Mouse (Mus musculus) induced T-regulatory cell, adult 2 months (primary cell): Measurements from ENCODE around the gene Rdh5.

ENCODE experiments used
- DNase-seq: peaks from one replicate; pipeline ENCODE4 v3.0.0-alpha.2; 2012; ENCODE audit warnings: low read depth

The Rdh5 gene

DNA sequence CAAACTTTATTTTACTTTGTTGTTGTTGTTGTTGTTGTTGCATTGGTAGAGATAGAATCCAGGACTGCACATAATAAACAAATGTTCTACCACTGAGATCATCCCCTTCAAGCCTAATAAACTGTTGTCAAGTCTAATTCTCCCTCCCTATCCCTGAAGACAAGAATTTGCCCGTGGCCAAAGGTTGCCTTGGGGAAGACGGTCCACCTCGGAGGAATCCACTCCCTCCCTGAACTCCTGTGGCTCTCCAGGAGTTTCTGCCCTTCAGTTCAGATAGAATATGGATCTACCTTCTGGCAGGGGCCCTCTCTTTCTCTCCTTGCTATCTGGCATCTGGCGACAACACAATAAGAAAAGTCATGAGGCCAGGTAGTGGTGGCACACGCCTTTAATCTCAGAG, 17.9 kb downstream of the Rdh5 start:
- DNase-seq, result no peak

DNA sequence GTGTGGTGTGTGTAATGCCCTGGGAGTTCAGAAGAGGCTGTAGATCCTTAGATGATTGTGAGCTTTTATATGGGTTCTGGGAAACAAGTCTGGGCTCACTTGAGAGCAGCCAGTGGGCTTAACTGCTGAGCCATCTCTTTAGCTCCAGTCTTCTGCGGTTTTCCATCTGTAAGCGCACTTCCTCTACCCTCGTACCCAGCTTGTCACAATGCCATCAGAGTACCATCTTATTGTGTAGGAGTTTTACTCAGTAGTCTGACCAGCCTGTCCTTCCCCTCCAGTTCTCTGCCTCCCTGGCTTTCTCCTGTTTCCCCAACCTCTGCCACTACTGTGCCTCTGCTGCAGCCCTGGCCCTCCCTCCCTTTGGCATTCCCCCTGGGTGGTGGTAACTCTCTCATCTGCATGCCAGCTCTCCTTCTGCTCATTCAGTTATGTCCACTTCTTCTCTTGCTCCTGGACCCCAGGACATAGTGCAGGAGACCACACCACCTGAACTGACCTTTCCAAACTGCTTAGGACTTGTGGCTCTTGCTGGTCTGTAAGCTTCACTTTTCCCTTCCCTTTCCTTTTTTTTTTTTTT, 20.2 kb downstream of the Rdh5 start:
- DNase-seq, result peak; percentile 58

- DNase-seq, result no peak
Observed at GRCm38 (mm10) chr10:128901409-128901808, 21.3 kb downstream of the Rdh5 start.

DNA sequence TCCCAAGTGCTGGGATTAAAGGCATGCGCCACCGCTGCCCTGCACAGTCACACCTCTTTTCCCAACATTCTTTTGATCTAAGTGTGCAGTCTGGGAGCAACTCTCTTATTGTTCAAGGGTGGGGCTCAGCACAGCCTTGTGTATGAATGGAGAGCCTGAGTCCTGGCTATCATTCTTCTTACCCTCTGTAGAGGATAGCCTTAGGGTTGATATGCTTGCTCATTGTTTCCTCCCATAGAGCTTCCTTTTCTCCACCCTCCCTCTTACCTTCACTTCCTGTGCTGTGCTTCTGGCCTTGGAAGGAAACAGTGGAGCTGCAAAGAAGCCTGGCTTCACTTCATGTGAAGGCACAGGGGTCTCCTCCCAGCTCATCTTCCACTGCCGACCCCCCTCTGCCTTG, 22.0 kb downstream of the Rdh5 start, which contains the start of gene Cd63:
Gene Cd63 (plus strand): TSS at position 292 of the 400 bp plus-strand sequence.
- DNase-seq, result no peak

DNA sequence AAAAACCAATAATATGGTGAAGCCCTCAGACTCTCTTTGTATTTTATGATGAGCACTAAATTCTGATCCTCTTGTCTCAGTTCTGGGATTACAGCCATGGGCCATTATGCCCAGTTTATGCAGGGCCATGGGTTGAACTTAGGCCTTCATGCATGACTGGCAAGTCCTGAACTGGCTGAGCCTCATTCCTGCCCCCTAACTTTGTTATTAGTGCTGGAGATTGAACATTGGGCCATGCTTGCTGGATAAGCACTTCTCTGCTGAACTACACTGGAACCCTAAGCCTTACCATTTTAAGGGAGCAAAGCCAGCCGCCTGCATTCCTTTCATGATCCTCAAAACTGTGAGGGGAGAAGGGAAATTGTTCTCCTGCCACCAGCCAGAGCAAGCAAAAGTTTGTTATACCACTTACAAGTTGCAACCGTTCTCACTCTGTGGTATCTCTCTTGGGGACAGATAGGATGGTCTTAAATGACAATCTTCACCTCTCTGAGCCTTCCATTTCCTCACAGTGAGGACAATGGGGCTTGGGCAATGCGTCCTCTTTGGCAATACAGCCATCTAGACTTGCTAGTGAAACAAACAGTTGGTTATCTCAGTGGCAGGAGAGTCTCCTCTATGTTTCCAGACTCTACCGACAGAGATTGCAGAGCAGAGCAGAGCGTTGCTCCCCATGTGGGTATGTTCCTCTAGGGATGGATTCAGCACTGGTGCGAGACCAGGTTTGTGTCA, 22.8 kb downstream of the Rdh5 start:
- no peak for DNase-seq

DNA sequence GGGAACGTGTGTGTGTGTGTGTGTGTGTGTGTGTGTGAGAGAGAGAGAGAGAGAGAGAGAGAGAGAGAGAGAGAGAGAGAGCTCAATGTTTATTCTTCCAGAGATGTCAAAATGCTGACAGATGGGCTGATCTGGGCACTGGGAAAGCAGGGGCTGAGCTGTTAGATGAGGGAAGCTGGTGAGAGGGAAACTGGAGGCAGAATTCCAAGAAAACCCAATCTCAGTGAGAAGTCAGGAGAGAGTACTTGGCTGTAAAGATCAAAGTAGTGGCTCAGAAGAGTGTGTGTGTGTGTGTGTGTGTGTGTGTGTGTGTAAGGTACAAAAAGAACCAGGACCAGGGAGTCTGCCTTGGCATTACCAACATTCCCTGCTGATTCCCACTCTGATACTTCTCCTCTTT, 25.2 kb downstream of the Rdh5 start:
- no peak for DNase-seq

DNA sequence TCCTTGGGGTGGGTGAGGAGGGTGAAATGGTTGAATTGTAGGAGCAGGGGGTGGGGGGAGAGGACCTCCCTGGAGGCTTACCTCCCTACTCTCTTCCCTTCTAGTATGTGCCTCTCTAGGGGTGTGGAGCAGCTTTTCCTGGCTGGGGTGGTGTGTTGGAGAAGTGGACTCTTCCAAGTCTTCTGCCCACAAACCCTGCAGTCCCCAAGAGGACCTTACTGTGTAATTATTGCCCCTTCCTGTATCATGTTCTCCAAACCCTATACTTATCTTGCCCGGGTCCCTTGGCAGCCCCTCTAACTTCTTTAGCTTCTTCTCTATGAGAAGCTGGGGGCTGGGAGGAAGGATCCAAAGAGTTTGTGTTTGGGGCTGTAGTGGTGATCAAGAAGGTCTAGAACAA, 25.9 kb downstream of the Rdh5 start:
- DNase-seq, result no peak

DNA sequence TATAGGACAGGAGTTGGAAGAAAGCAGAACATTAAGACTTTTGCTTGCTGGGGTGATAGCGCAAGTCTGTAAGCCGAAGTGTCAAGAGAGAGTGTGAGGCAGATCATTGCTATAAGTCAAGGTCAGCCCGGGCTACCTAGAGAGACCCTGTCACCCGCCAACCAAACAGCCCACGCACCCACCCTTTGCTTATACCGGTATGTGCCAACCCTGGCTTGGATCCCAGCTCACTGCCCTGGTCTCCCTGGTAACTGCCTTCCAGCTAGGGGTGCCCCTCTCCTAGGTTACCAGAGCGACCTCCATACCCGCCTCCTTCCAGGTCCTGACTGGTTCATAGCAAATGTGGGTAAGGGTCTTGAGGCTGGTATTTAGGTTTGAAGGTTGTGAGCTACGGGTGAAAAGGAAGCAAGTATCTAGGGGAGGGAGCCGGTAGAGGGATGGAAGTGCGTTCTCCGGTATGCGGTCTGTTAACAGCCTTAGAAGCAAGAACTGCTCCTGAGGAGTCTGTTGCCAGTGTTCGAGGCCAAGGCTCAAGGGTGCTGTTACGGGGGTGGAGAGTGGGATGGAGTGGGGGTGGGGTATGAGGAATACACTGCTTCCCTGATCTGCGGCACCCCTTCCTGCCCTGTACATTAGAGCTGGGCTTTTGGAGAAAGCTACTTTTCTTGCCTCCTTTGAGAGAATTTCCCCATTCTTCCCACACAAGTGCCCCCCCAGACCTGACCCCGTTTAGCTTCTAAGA, 26.6 kb downstream of the Rdh5 start:
- DNase-seq, result peak; percentile 29

- peak; percentile 95 for DNase-seq
Observed at GRCm38 (mm10) chr10:128895437-128895836, 27.3 kb downstream of the Rdh5 start.

- peak; percentile 60 for DNase-seq
Observed at GRCm38 (mm10) chr10:128892246-128892645, 30.4 kb downstream of the Rdh5 start.

DNA sequence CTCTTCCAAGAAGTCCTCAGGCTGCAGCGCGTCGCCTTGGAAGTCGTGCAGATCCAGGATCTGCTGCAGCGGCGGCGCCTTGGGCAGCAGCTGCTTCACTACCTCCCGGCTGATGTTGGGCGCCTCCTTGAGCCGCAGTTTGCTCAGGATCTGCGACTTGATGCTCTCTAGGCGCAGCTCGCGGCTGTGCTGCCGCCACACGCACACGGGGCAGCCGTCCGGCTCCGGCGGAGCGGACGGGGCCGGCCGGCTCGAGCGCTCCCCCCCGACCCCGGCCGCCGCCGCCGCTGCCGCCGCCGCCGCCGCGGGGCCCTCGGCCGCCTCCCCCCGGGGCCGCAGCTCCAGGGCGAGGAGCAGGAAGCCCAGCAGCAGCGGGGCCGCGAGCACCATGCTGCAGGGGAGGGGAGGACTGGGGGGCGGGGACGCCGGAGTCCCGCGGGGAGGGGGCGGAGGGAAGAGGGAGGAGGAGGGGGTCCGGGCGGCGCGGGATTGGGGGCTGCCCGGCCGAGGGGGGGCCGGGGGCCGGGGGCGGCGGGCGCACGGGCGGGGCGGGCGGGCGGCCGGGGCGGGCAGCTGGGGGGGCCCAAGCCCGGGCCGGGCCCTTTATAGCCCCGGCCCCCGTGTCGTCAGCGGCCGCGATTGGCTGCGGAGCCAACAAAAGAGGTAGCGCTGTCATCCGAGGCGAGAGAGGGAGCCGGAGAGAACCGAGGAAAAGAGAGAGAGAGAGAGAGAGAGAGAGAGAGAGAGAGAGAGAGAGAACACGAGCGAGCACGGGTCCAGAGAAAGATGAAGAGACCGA, 31.2 kb downstream of the Rdh5 start, which contains the start of gene Gdf11:
Gene Gdf11 (minus strand): TSS at position 423 of the 799 bp plus-strand sequence.
- peak; percentile 77 for DNase-seq

- DNase-seq, result peak; percentile 64
Observed at GRCm38 (mm10) chr10:128890383-128891295, 32.0 kb downstream of the Rdh5 start.

DNA sequence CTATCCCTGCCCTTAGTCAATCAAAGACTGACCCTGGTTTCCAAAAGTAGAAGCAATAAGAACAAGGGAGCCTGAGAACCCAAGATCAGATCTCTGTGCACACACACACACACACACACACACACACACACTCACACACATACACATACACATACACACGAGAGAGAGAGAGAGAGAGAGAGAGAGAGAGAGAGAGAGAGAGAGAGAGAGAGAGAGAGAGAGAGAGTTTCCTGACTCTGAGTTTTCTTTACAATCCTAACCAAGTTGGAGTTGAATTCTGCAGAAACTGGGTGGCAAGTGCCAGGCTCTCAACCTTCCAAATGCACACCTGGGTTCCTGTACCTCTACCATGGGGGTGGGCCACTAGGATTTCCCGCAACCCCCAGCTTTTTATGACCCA, 32.8 kb downstream of the Rdh5 start:
- no peak for DNase-seq

- peak; percentile 22 for DNase-seq
Observed at GRCm38 (mm10) chr10:128888941-128889827, 33.5 kb downstream of the Rdh5 start.

DNA sequence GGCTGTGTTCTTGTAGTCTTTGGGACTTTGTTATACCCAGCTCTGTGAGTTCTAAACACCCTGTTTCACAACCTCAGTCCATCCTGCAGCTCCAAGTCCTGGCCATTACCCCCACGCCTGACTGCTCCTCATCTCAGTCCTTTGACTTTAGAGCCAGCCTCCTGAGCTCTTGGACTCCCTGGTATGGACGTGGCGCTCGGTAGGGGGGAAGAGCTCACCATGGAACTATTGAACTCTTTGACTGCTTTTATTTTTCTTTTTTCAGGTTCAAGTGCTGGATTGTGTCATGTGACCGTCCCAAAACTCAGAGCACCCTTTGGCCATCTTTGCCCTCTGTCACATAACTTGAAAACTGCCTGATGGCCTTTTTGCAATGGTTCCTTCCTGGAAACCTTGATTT, 40.6 kb downstream of the Rdh5 start:
- DNase-seq, result no peak

DNA sequence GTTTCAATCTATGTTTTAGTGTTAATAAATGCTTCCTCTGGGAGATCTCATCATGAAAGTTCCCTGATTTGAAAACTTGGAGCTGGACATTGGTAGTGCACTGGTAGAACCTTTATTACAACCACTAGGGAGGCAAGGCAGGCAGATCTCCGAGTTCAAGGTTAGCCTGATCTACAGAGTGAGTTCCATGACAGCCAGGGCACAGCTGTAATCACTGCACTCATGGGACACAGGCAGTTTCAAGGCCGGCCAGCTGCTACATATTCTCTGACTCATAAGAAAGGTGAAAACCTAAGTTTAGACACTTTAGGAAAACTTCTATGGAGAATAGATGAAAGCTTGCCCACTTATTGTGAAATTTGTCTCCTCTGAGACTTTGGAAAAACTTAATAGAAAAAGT, 43.9 kb downstream of the Rdh5 start:
- DNase-seq, result no peak

- DNase-seq, result no peak
Observed at GRCm38 (mm10) chr10:128878291-128878690, 44.4 kb downstream of the Rdh5 start.

DNA sequence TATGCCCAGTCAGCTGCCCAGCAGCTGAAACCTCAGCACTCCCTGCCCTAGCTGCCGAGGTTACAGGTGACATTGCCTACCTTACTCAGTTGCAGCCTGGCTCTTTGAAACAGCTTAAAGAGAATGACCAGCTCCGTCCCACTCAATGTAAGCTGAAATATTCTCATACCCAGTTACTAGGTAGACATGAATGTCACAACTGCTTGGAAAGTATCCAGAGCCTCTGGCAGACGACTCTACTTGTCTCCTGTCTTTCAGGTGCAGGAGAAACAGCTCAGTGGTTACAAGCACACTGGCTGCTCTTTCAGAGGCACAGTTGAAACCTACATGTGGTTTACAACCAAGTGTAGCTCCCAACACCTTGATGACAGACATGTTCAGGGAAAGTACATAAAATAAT, 52.3 kb downstream of the Rdh5 start:
- no peak for DNase-seq

- DNase-seq, result peak; percentile 60
Observed at GRCm38 (mm10) chr10:128866518-128866917, 56.2 kb downstream of the Rdh5 start.

DNA sequence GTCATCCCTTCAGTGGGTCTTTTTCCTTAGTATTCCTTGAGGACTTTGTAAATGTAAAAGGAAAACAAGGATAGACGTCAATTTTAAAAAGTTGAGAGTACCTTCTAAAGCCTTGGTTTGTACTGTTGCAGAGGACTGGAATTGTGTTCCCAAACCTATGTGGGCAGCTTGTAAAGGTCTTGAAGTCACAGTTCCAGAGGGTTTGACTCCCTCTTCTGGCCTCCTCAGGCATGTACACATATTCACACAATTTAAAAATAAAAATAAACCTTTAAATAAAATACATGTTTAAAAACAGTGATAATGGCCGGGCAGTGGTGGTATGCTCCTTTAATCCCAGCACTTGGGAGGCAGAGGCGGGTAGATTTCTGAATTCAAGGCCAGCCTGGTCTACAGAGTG, 56.6 kb downstream of the Rdh5 start:
- peak; percentile 35 for DNase-seq
